Mouse (Mus musculus) testis, postnatal 14 days (tissue): ENCODE data around the gene Nr4a3.

Source experiments
- DNase-seq: peaks from one replicate; pipeline ENCODE4 v3.0.0; 2021; ENCODE audit warnings: low spot score

The Nr4a3 gene

DNA sequence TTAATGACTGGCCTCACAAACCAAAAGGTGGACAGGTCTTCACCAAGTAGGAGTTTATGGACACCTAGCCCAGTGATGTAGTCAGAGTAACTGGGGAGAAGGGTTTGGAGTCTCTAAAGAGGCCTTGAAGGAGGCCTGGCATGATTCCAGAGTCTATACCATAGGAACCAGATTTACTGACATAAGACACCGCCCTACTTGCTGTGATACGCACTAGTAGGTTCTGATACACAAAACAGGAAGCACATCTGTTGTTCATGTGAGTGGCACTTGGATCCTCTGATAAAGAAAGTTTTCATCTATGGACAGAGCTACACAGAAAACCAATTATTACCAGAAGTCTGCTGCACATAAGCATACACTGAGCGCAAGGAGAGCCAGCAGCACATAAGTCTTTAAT lies 65.4 kb downstream of the Nr4a3 start:
- DNase-seq: no peak

DNA sequence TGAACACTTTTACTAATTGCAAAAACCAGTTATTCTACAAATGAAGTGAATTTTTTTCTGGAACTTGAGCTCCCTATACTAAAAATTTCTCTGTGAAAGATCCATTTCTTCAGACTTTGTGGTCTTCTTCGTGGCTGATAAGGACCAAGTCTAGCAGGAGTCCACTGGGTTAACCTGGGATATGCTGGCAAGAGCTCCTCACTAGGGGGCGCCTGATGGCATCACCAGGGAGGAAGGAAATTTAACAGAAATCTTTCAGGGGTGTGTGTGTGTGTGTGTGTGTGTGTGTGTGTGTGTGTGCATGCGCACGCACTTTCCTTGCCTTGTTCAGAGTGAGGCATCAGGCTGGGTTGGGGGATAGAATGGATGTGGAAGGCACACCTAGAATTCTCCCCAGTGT lies 71.2 kb downstream of the Nr4a3 start:
- no peak for DNase-seq

DNA sequence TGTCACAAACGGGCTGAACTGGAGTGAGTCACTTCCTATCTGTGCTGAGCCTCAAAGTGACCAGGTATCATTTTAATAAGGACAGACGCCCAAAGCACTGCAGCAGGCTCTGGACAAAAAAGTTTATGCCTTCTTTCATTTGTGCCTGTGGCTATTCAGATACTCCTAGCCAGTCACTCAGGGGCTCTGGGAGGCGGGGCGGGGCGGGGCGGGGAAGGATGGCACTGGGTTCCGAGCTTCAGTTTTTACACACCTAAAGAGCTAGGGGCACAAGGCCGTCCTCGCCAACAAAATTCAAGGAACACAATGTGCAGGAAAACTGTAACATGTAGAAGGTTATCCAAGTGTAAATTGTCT lies 79.4 kb downstream of the Nr4a3 start:
- no peak for DNase-seq

DNA sequence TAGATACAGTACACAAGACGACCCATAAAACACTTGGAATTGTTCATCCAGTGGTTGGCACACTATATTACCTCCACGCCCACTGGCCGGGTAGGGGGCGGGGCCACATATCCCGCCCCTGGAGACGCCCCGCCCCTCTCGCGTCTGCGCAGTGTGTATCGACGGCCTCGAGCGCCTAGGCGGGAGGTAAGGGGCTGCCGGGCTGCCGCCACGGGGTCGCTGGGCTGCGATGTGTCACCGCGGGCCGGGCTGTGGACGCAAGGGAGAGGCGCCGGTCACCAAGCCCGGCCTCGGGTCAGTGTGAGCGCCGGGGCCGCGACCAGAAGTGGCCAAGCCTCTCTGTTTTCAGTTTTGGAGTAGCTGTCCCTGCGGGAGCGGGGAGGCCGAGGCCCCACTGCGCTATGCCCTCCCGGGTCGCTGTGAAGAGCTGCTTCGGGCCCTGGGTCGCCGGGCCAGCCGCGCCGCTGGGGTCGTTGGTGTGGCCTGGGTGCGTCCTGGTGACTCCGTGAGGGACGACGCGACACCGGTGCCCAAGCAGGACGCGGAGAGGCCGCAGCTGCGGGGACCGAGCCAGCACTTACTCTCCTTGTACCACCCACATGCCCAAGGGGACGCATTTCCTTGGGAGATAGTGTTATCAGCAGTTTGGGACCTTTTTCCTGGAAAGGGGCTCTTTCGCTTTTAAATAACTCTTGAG lies 80.0 kb downstream of the Nr4a3 start, which contains the start of gene Stx17:
TSS of gene Stx17 (plus strand) at position 143 of the 697 bp plus-strand sequence.
- DNase-seq: peak; percentile 89

DNA sequence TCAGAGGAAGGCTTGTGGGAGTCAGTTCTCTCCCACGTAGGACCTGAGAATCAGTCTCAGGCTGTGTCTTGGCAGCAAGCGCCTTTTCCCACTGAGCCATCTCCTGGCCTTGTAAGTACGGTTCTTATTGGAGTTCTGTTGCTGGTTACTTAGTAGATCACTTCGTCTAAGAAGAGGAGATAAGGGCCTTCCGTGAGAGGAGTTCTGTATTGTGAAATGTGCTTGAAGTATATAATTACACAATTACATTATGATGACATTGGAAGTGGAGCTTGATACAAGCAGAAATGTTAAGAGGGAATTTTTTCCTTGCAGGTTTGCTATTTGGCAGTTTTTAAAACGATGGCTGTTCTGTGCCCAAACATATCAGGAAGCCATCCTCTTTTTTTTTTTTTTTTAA lies 85.4 kb downstream of the Nr4a3 start:
- peak; percentile 43 for DNase-seq

DNA sequence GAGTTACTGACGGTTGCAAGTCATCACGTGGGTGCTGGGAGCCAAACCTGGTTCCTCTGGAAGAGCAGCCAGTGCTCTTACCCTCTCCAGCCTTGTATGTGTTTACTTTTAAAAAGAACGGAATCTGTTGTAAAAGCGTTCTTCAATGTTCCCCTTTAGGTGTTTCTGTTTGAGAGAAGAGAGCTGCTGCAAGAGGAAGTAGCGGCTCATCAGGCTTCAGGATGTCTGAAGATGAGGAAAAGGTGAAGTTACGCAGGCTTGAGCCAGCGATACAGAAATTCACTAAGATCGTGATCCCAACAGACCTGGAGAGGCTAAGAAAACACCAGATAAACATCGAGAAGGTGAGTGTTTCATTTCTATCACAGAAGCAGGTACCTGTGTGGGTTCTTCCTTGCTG lies 86.7 kb downstream of the Nr4a3 start:
- no peak for DNase-seq

DNA sequence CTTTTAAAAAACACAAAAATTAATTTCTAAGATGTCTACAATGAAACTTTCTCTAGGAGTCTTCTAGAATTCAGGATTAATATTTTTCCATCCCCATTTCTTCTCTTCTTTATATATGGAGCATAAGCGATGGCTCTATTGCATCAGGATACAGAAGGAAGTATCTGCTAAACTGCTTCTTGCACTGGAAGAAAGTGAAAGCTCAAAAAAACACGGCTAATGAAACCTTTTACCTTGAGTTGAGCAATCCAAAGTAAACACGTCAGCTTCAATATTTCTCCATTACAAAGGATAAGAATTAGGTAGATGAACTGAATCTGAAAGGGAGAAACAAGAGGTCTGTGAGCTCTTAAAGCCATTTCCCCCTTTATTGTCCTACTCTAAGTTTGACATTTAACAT lies 87.8 kb downstream of the Nr4a3 start:
- no peak for DNase-seq
